Mouse (Mus musculus): ENCODE results near the gene Gm21411.
"Not testable (repeated sequence)": the region's sequence is repeated elsewhere in the genome, so short reads cannot be mapped to it uniquely, and the experiment has no call there.

The Gm21411 gene

DNA sequence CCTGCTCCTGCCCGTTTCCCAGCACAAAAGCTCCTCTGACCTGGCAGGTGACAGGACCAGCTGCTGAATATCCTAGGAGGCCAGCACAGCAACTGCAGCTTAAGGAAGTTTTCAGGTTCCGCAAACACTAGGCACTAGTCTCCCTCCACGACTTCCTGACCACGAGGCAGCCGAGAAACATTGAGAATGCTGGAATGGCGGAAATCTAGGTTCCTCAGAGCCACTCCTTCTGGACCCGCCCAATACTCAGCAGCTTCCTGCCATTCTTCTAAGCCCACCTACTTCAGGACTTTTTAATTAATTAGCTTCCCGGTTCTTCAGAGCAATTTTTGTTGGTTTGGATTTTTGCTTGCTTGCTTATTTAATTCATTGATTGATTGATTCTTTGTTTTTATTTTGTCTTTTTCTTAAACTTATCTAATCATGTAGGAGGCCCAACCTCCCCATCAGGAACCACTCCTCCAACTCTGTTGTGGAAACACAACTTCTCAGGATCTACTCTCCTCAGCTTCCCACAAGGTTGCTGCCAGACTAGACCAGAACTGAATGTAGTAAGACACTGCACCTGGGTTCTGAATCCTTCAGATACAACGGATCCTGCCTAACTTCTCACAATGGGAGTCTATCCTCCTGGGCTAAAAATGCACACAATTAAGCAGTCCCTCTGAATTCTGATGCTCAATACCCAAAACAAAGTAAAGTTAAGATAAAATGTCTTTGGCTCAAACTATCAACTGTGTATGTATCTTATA is at the start of gene Gm21411:
Gm21411 (minus strand) TSS at position 205 of the 752 bp plus-strand sequence.
- not testable (repeated sequence) for DNase-seq (ENCODE audit: low spot score in 2 of 2)

DNA sequence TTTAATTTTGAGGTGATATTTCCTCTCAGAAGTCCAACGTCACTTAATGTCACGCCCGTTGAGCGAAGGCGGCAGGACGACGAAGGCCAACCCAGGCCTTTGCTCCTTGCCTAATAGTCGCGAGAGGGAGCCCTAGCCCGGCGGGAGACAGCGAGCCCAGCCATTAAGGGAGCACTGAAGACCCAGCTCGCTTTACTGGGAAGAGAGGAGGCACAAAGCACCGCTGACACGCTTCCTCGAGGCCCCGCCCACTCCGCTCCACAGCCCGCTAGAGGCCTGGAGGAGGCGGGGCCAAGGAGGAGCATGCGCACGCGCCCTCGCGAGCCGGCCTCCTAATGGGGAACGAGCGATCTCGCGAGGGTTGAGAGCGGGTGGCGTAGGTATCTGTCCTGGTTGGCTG is 32.3 kb upstream of the Gm21411 start:
- DNase-seq (ENCODE audit: low spot score in 2 of 2), result not testable (repeated sequence)

DNA sequence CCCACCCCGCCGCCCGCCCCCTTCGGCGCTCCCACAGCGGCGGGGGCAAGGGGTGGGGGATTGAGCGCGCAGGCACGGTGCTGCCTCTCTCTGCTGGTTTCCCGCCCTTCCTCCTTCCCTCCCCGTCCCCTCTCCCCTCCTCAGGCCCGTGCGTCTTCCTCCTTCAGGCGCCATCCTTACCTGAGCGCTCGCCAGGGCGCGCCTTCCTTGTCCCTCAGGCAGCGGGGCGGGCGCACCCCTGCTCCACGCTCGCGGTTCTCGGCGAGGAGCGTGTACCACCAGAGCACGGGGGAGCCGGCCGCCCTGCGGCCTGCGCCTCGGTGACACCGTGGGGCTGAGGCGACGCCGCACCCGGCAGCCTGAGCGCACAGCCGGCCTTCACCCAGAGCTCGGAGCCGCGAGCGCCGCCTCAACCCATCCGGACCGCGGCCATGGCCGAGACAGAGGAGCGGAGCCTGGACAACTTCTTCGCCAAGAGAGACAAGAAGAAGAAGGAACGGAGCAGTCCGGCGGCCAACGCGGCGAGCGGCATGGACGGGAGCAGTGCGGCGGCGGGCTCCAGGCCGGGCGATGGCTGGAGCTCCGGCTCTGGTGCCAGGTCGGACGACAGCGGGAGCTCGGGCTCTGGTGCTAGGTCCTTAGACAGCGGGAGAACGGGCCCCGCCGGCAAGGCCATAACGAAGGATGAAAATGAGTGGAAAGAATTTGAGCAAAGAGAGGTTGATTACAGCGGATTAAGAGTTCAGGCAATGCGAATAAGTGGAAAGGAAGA is 23.1 kb upstream of the Gm21411 start:
- DNase-seq (ENCODE audit: low spot score in 2 of 2), result no peak

DNA sequence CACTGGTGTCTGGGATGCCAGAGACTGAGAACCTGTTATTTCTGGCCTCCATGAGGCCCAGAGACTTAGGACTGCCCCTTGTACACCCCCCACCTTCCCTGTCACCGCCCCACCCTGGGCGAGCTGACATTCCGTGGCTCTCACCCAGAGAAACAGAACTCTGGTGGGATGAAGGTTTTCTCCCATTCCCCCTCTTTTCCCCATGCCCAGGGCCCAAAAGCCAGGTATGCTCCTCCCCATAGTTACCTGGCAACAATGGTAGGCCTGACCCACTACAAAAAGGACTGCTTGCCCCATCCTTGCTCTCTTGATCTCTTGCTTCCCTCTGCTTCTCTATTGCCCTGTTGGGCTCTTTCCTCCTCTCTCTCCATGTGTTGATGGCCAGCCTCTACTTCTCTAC is 5.8 kb upstream of the Gm21411 start:
- no peak for DNase-seq (ENCODE audit: low spot score in 2 of 2)

DNA sequence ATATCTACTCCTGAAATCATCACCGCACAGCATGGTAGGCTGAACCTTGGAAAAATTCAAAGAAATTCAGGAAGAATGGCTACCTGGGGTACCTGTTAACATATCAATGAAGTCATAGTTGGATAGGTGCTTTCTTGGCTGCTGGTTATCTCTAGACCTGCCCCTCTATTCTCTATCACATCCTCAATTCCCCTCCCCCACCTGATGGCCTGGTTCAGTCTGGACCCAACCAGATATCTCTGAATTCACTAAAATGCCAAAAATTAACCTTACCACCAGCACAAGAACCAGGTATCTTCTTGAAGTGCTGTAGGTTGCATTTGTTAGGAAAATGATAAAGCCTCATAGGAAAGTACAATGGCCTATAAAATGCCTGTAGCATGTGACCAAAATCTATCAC is 1.3 kb downstream of the Gm21411 start:
- not testable (repeated sequence) for DNase-seq (ENCODE audit: low spot score in 2 of 2)

DNA sequence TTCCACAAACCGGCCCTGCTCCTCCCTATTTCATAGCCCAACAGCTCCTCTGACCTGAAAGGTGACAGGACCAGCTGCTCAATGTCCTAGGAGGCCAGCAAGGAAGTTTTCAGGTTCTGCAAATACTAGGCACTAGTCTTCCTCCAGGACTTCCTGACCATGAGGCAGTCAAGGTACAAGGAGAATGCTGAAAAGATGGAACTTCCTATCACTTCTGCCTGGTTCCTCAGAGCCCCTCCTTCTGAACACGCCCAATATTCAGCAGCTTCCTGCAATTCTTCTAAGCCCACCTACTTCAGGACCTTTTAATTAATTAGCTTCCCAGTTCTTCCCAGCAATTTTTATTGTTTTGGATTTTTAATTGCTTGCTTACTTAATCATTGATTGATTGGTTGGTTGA is 4.6 kb downstream of the Gm21411 start:
- not testable (repeated sequence) for DNase-seq (ENCODE audit: low spot score in 2 of 2)

DNA sequence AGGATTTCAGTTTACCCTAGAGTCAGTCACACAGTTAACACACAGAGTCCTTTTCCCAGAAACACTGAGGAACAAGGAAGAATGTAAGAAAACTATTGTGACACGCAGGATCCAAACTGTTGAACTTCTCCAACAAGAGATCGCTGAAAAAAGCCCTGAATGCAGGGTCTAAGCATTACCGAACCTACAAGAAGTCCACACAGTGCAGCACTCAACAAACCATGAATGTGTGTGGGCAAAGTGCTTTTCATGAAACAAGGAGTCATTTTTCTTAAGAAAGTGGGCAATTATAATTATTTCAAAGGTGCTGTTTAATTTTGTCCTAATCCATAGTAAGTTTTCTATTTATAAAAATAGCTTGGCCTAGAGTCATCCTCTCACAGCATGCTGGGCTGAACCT is 6.3 kb downstream of the Gm21411 start:
- DNase-seq (ENCODE audit: low spot score in 2 of 2), result not testable (repeated sequence)
